Mouse (Mus musculus) heart, adult 2 months (tissue): ENCODE measurements at regions not wholly inside any gene's neighbourhood (a gene's known extent, or its start where the extent isn't known, plus 50 kb on each side); places are given as distances from the start of the nearest gene placed in this dataset.

Experiments
- CTCF ChIP-seq: fragments of 200-600 bp; IDR thresholded peaks from 2 replicates; pipeline ENCODE4 v1.8.1; 2022; ENCODE audit warnings: antibody characterized with exemption, mild to moderate bottlenecking, moderate library complexity
- POLR2A ChIP-seq: fragments of 200-500 bp; IDR thresholded peaks from 2 replicates; pipeline ENCODE4 v1.6.1; 2011; ENCODE audit warnings: mild to moderate bottlenecking, low read depth, low read length, control low read depth; ENCODE audit not compliant: insufficient read depth

GRCm38 (mm10) chr1:184140082-184140481, 106.0 kb upstream of the 1700056E22Rik start:
- no peak for TF ChIP-seq POLR2A
- no peak for TF ChIP-seq CTCF
